Mouse (Mus musculus) heart, embryonic 11.5 days (tissue): Measurements from ENCODE around the gene 1700019D03Rik. TPM values are rescaled to one million over a fixed set of nuclear protein-coding genes. Genes with fewer than 3 reads are reported as not detected.
"Not testable (repeated sequence)": the region's sequence is repeated elsewhere in the genome, so short reads cannot be mapped to it uniquely, and the experiment has no call there.

ENCODE experiments used
- ATAC-seq: fragments of 200-750 bp; cut with Nextera tagmentation; replicated peaks from 2 replicates; pipeline ENCODE4 v1.8.0; 2017; ENCODE audit warnings: moderate library complexity; ENCODE audit not compliant: insufficient number of reproducible peaks, low FRiP score, low TSS enrichment
- H3K27ac ChIP-seq: fragments of 300-500 bp; sonication (generic); 2 replicates; pipeline ENCODE4 v1.5.1; 2014; ENCODE audit warnings: mild to moderate bottlenecking, low read depth, low read length
- H3K27me3 ChIP-seq: fragments of 300-500 bp; sonication (generic); 2 replicates; pipeline ENCODE4 v1.6.1; 2014; ENCODE audit warnings: mild to moderate bottlenecking, low read length, mixed read lengths; ENCODE audit not compliant: control insufficient read depth, insufficient read depth
- H3K36me3 ChIP-seq: fragments of 300-500 bp; sonication (generic); 2 replicates; pipeline ENCODE4 v1.6.1; 2014; ENCODE audit warnings: mild to moderate bottlenecking, low read length, moderate library complexity, mixed read lengths; ENCODE audit not compliant: control insufficient read depth, insufficient read depth
- H3K4me1 ChIP-seq: fragments of 300-500 bp; sonication (generic); 2 replicates; pipeline ENCODE4 v1.6.1; 2014; ENCODE audit warnings: low read length; ENCODE audit not compliant: control insufficient read depth, insufficient read depth
- H3K4me2 ChIP-seq: fragments of 300-500 bp; sonication (generic); 2 replicates; pipeline ENCODE4 v1.6.1; 2014; ENCODE audit warnings: mild to moderate bottlenecking, moderate library complexity
- H3K4me3 ChIP-seq: fragments of 300-500 bp; sonication (generic); 2 replicates; pipeline ENCODE4 v1.5.1; 2014; ENCODE audit warnings: low read depth, low read length
- H3K9ac ChIP-seq: fragments of 300-500 bp; sonication (generic); 2 replicates; pipeline ENCODE4 v1.6.1; 2014; ENCODE audit warnings: mild to moderate bottlenecking, low read depth, low read length, moderate library complexity
- H3K9me3 ChIP-seq: fragments of 300-500 bp; sonication (generic); replicated peaks from 2 replicates; pipeline ENCODE4 v1.6.1; 2016; ENCODE audit warnings: low read length; ENCODE audit not compliant: control insufficient read depth
- WGBS: fragments of 180-500 bp; shearing (Covaris S2); extraction: QIAGEN DNeasy Blood & Tissue Kit; methylation state at CpG from one replicate; pipeline ENCODE4 v1.1.7; 2014; ENCODE audit not compliant: insufficient replicate concordance; 5-methylcytosine and 5-hydroxymethylcytosine counted together
- polyA plus RNA-seq: library from polyadenylated mRNA; unstranded; fragments of >200 nt; fragmentation: Nextera tagmentation; extraction: Ambion mirVana; gene quantifications from 2 replicates; pipeline ENCODE4 v1.2.1, GENCODE M21; 2014

The 1700019D03Rik gene
- polyA plus RNA-seq, 1 experiment from 2014 or later, result 0.72 TPM

DNA sequence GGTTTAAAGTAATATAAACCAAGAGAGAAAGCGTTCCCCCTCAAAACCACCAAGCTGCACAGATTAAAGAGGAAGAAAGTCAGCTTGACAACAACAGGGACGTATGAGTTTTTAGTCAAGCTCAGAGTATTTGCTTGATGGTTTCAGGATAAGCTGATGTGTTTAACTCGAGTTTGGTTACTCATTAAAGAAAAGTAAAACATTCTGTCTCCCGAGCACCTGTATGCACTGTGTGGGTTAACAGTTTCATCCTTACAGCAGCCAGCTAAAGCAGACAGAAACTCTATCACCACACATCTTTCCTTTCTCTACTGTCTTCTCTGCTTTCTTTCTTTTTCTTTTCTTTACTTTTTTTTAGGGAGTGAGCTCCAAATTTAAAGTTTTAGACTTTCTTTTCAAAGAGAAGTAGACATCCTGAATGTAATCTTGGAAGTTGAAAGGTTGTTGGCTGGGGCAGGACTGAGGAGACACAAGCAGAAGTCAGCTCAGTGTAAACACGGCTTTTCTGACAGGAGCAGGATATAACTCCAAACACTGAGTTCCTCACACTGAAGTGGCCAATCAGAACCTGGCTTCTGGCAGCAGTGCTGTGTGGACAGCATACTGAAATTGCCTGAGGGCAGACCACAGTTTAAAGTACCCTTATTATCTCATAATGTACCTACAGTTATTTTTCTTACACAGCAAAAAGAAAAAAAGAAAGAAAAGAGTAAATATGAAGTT is 68.7 kb downstream of the 1700019D03Rik start:
- H3K27me3 ChIP-seq, result no peaks in the 10 kb centered on the region; the same call in 1 of the 2 replicates
- ATAC-seq, result no peak
- H3K27ac ChIP-seq, result no peak overlapping the region
- H3K4me3 ChIP-seq, result no peak overlapping the region
- no peak overlapping the region for H3K9ac ChIP-seq
- no peaks in the 10 kb centered on the region for H3K36me3 ChIP-seq
- H3K4me1 ChIP-seq, result peaks cover 8% of the 10 kb centered on the region
- H3K4me2 ChIP-seq, result no peak overlapping the region
- H3K9me3 ChIP-seq, result no peaks in the 10 kb centered on the region
- 49% methylated on average over 5 of the region's 5 CpGs for WGBS

DNA sequence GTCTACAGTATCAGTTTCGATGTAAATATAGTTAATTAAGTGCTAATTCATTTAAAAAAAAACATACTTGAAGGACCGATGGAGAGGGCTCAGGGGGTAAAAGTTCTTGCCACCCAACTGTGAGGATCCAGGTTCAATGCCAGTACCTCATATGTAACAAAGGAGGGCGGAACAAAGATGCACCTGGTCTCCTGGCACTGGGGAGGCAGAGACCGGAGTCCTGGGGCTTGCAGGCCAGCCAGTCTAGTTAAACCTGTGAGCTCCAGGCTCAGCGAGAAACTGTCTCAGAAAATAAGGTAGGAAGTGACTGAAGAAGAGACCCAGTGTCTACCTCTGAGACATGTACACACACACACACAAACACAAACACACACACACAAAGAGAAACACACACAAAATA is 72.1 kb downstream of the 1700019D03Rik start:
- no peak overlapping the region for H3K27ac ChIP-seq

DNA sequence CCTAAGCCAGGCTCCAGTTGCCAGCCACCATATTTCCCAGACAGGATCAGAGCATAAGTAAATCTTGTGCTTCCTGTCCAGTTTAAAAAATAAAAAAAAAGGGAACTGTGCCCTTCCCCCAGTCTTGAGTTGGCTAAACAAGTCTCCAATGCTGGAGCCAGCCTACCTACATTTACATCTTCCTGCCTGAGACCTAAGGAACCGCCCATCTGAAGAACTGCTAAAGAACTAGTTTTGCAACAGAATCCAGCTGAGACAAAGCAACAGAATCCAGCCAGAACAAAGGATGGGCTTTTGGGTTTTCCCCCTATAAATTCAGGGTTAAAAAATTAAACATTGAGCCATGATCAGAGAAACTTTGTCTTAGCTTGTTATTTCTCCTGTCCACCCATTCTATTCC is 81.0 kb downstream of the 1700019D03Rik start:
- H3K4me3 ChIP-seq, result no peak overlapping the region
- H3K4me2 ChIP-seq, result no peak overlapping the region
- H3K9me3 ChIP-seq, result no peaks in the 10 kb centered on the region
- H3K36me3 ChIP-seq, result no peaks in the 10 kb centered on the region
- WGBS, result 90% methylated on average over 1 of the region's 1 CpGs
- no peak for ATAC-seq
- H3K27me3 ChIP-seq, result no peaks in the 10 kb centered on the region
- no peaks in the 10 kb centered on the region for H3K4me1 ChIP-seq
- no peak overlapping the region for H3K27ac ChIP-seq
- H3K9ac ChIP-seq, result no peak overlapping the region

More for the DNA sequence above, 72.1 kb downstream of the 1700019D03Rik start:
- 83% methylated on average over 5 of the region's 5 CpGs for WGBS
- Histone ChIP-seq H3K4me3 (no peak overlapping the region), H3K36me3 (no peaks in the 10 kb centered on the region), H3K9ac (no peak overlapping the region), H3K4me1 (peaks cover 4% of the 10 kb centered on the region), H3K4me2 (no peak overlapping the region), H3K9me3 (no peaks in the 10 kb centered on the region), H3K27me3 (no peaks in the 10 kb centered on the region; the same call in 1 of the 2 replicates)
- ATAC-seq, result no peak

DNA sequence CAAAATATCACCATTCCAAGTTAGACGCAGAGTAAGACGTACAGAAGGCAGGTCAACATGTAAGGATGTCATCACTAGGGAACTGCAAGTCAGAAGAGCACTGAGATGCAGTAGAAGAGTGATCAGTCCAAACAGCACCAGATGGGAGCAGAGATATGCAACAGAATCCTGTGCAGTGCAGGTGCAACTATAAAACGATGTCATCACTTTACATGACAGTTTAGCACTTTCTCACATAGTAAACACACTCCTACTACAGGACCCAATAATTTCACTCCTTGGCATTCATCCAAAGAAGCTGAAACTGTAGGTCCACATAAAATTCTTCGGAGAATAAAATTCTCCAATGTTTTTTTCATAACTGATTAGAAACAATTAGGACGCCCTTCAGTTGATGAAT is 85.5 kb downstream of the 1700019D03Rik start:
- Histone ChIP-seq H3K27ac (no peak overlapping the region), H3K27me3 (no peaks in the 10 kb centered on the region), H3K4me1 (no peaks in the 10 kb centered on the region), H3K9me3 (no peaks in the 10 kb centered on the region), H3K9ac (no peak overlapping the region), H3K4me3 (no peak overlapping the region), H3K36me3 (no peaks in the 10 kb centered on the region), H3K4me2 (no peak overlapping the region)
- WGBS, result 82% methylated on average over 5 of the region's 5 CpGs
- ATAC-seq, result no peak

DNA sequence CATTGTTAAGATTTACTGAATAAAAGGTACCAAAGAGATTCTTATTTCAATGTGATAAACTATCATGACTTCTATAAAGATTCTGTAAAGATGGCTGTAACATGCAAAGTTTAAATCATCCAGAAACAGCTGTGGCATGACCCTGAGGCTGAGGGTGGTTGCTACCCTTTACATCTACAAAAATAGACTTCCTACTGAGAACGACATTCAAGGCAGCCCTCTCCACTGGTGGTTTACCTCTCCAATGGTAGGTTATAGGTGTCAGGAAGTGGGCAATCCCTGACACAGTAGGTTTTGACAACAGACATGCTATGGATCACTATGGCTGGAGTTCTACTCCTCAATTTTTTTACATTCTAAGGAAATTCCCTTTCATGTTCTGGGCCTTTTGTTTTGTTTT is 95.5 kb downstream of the 1700019D03Rik start:
- H3K4me3 ChIP-seq, H3K9me3 ChIP-seq, H3K36me3 ChIP-seq, H3K27me3 ChIP-seq, H3K27ac ChIP-seq, H3K9ac ChIP-seq, H3K4me1 ChIP-seq, ATAC-seq, H3K4me2 ChIP-seq: not testable (repeated sequence)
- WGBS, result no CpG with 5 or more reads among the region's 1 CpGs

DNA sequence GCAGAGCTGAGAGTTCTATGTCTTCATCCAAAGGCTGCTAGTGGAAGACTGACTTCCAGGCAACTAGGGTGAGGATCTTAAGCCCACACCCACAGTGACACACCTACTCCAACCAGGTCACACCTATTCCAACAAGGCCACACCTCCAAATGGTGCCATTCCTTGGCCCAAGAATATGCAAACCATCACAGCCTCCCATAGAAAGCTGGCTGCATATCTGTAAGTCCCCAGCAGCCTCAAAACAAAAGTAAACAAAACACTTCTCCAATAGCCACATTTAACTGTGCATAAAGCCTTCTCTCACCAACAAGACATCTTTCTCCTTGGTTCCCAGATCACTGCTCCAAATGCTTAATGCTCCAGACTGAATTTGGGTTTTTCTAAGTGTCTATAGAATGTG is 101.1 kb downstream of the 1700019D03Rik start:
- H3K9ac ChIP-seq, H3K4me3 ChIP-seq, ATAC-seq, H3K9me3 ChIP-seq, H3K4me1 ChIP-seq, H3K36me3 ChIP-seq, H3K27me3 ChIP-seq, H3K27ac ChIP-seq, H3K4me2 ChIP-seq: not testable (repeated sequence)

DNA sequence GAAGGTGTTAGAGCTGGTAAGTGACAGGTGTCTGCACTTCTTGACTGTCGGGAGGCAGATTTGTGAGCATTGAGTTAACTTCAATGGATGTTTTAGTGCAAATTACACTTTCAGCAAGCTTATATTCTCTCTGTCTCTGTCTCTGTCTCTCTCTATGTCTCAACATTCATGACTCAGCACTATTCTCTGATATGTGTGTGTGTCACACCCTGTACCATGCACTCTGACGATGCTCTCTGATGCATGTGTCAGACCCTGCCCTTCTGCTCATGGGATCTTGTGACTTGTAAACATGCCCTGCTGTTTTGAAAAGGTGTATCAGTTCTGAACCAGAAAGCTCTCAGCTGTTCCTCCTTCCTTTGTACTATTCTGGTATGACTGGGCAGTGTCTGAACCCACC is 103.3 kb downstream of the 1700019D03Rik start:
- WGBS, result 68% methylated on average over 2 of the region's 2 CpGs
- H3K36me3 ChIP-seq, result no peaks in the 10 kb centered on the region

DNA sequence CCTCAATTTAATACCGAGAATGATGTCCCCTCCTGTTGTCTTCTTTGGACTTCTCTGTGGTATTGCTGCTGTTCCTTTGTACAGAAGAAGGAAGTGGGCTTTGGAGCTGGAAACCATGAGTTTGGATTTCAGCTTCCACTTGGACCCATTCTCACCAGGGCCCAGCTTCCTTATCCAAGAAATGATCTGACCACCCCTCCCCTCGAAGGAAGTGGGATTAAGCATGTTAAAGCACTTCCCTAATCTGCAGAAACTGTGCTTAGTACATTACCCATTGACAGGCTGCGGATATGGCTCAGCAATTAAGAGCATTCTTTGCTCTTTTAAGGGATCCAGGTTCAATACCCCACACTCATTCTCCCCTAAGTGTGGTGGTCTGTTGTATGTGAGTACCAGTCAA is 110.2 kb downstream of the 1700019D03Rik start:
- H3K9ac ChIP-seq, result no peak overlapping the region
- H3K4me1 ChIP-seq, result no peaks in the 10 kb centered on the region
- no peaks in the 10 kb centered on the region for H3K27me3 ChIP-seq
- no peaks in the 10 kb centered on the region for H3K9me3 ChIP-seq
- no peak overlapping the region for H3K27ac ChIP-seq
- H3K36me3 ChIP-seq, result no peaks in the 10 kb centered on the region
- 79% methylated on average over 3 of the region's 3 CpGs for WGBS
- H3K4me3 ChIP-seq, result no peak overlapping the region
- ATAC-seq, result no peak
- H3K4me2 ChIP-seq, result no peak overlapping the region

More for the DNA sequence above, 103.3 kb downstream of the 1700019D03Rik start:
- no peak overlapping the region for H3K4me2 ChIP-seq
- no peak for ATAC-seq
- no peak overlapping the region for H3K4me3 ChIP-seq
- H3K4me1 ChIP-seq, result no peaks in the 10 kb centered on the region
- no peak overlapping the region for H3K27ac ChIP-seq
- no peak overlapping the region for H3K9ac ChIP-seq
- H3K27me3 ChIP-seq, result no peaks in the 10 kb centered on the region
- H3K9me3 ChIP-seq, result no peaks in the 10 kb centered on the region

DNA sequence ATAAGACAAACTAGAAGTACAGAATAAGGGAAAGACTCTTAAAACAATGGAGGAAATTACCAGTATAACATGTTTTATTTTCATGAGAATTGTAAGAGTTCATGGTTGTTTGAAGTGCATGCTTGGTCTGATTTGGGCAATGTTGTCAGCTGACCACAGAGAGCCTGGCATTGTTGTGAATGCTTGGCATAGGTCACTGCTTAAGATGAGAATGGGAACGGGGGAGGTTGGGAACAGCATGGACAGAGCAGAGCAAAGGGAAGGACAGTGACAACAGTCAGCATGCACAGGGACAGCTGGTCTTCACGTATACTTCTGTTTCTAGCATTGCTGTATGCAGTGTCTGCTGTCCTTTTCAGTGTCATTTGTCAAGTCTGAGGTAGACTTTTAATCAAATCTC is 135.8 kb downstream of the 1700019D03Rik start:
- 71% methylated on average over 2 of the region's 2 CpGs for WGBS
- ATAC-seq, result no peak

More for the DNA sequence above, 135.8 kb downstream of the 1700019D03Rik start:
- H3K9me3 ChIP-seq, result no peaks in the 10 kb centered on the region
- no peaks in the 10 kb centered on the region for H3K36me3 ChIP-seq
- no peak overlapping the region for H3K4me2 ChIP-seq
- no peak overlapping the region for H3K9ac ChIP-seq
- no peaks in the 10 kb centered on the region for H3K4me1 ChIP-seq
- H3K27me3 ChIP-seq, result no peaks in the 10 kb centered on the region
- no peak overlapping the region for H3K27ac ChIP-seq
- no peak overlapping the region for H3K4me3 ChIP-seq
